Mouse (Mus musculus) ES-Bruce4 (cell line): ENCODE measurements around the gene Acot11. TPM values are rescaled to one million over a fixed set of nuclear protein-coding genes. Genes with fewer than 3 reads are reported as not detected.

ENCODE experiments used
- H3K27ac ChIP-seq: 2 replicates; pipeline ENCODE4 v1.5.1; 2012; ENCODE audit warnings: low read length, inconsistent platforms; ENCODE audit not compliant: insufficient read depth
- H3K27me3 ChIP-seq: 2 replicates; pipeline ENCODE4 v1.6.1; 2012; ENCODE audit warnings: mild to moderate bottlenecking, low read length, inconsistent platforms; ENCODE audit not compliant: control insufficient read depth, poor library complexity, insufficient read depth, severe bottlenecking
- H3K36me3 ChIP-seq: 2 replicates; pipeline ENCODE4 v1.6.1; 2012; ENCODE audit warnings: inconsistent platforms, mild to moderate bottlenecking, low read length, moderate library complexity; ENCODE audit not compliant: control insufficient read depth, poor library complexity, insufficient read depth, severe bottlenecking
- H3K4me1 ChIP-seq: one replicate; pipeline ENCODE4 v1.8.1; 2011; ENCODE audit warnings: low read length; ENCODE audit not compliant: control insufficient read depth, insufficient read depth
- H3K4me3 ChIP-seq: 2 replicates; pipeline ENCODE4 v1.5.1; 2011; ENCODE audit warnings: low read depth, mild to moderate bottlenecking, low read length
- H3K9ac ChIP-seq: 2 replicates; pipeline ENCODE4 v1.6.1; 2012; ENCODE audit warnings: low read depth, mild to moderate bottlenecking, inconsistent platforms; ENCODE audit not compliant: poor library complexity, severe bottlenecking
- H3K9me3 ChIP-seq: replicated peaks from 2 replicates; pipeline ENCODE4 v1.6.1; 2012; ENCODE audit warnings: mild to moderate bottlenecking, low read length, inconsistent platforms; ENCODE audit not compliant: control insufficient read depth, poor library complexity, insufficient read depth, severe bottlenecking
- CTCF ChIP-seq: IDR thresholded peaks from one replicate; pipeline ENCODE4 v1.8.1; 2011; ENCODE audit warnings: low read depth, low read length
- EP300 ChIP-seq: IDR thresholded peaks from 2 replicates; pipeline ENCODE4 v1.6.1; 2011; ENCODE audit warnings: low read depth, low read length; ENCODE audit not compliant: insufficient read depth
- POLR2A ChIP-seq: IDR thresholded peaks from one replicate; pipeline ENCODE4 v1.8.1; 2011; ENCODE audit warnings: low read length; ENCODE audit not compliant: insufficient read depth
- polyA plus RNA-seq: library from polyadenylated mRNA; stranded (reverse); fragments of >200 nt; gene quantifications from 2 replicates; pipeline ENCODE4 v1.2.4, GENCODE M21; 2011; ENCODE audit warnings: low read depth; ENCODE audit not compliant: missing spikeins, insufficient read depth, insufficient read length

Gene Acot11
- polyA plus RNA-seq = 3.8 and 4.7 TPM in 2 replicates

DNA sequence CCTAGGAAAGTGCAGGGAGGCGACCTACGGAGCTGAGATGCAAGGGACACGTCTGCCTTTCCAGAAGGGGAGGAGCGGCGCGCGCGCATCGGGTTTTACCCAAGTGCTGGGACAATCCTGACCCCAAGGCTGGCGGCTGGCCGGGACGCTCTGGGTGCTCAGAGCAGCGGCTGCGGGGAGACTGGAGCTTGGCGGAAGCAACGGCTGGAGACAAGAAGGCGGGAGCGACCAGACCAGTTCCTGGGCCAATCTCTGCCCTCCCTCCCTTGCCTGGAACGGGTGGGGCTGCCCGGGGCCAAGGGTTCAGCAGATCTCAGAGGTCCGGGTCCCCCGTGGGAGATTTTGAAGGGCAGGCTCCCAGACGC is at the start of gene Acot11:
Gene Acot11 (minus strand): TSS at position 89 of the 365 bp plus-strand sequence.
- Histone ChIP-seq H3K9me3 (no peaks in the 10 kb centered on the region), H3K4me1 (no peaks in the 10 kb centered on the region), H3K4me3 (peak within 1 kb of the TSS; percentile 25), H3K27me3 (no peaks in the 10 kb centered on the region), H3K36me3 (no peaks in the 10 kb centered on the region), H3K27ac (no peak within 1 kb of the TSS), H3K9ac (peak within 1 kb of the TSS; percentile 10)
- TF ChIP-seq CTCF = no peak
- no peak for TF ChIP-seq EP300
- no peak for TF ChIP-seq POLR2A

- H3K9me3 ChIP-seq = no peaks in the 10 kb centered on the region
- H3K36me3 ChIP-seq = no peaks in the 10 kb centered on the region
- H3K27me3 ChIP-seq = no peaks in the 10 kb centered on the region
- TF ChIP-seq CTCF = no peak
- TF ChIP-seq EP300 = peak; percentile 65; the same call in 1 of the 2 replicates
- no peak for TF ChIP-seq POLR2A
- peak overlapping the region; percentile 98 for H3K27ac ChIP-seq
- H3K9ac ChIP-seq = peak overlapping the region; percentile 51
- peaks cover 8% of the 10 kb centered on the region for H3K4me1 ChIP-seq
- peak overlapping the region; percentile 33 for H3K4me3 ChIP-seq
Observed at GRCm38 (mm10) chr4:106848290-106849092, 43.7 kb upstream of the Acot11 start.

GRCm38 (mm10) chr4:106847591-106848289 is 42.9 kb upstream of the Acot11 start:
- H3K9me3 ChIP-seq = no peaks in the 10 kb centered on the region
- no peak for TF ChIP-seq CTCF
- TF ChIP-seq EP300 = peak; percentile 79
- TF ChIP-seq POLR2A = no peak
- H3K27me3 ChIP-seq = no peaks in the 10 kb centered on the region
- peaks cover 8% of the 10 kb centered on the region for H3K4me1 ChIP-seq
- peak overlapping the region; percentile 51 for H3K9ac ChIP-seq
- peak overlapping the region; percentile 98 for H3K27ac ChIP-seq
- peak overlapping the region; percentile 37 for H3K4me3 ChIP-seq
- no peaks in the 10 kb centered on the region for H3K36me3 ChIP-seq

- Histone ChIP-seq H3K36me3 (no peaks in the 10 kb centered on the region), H3K27me3 (no peaks in the 10 kb centered on the region), H3K9ac (no peak overlapping the region; the same call in 1 of the 2 replicates), H3K4me3 (no peak overlapping the region), H3K4me1 (peaks cover 5% of the 10 kb centered on the region), H3K9me3 (no peaks in the 10 kb centered on the region), H3K27ac (peak overlapping the region; percentile 46)
- TF ChIP-seq EP300 (no peak), POLR2A (no peak), CTCF (no peak)
Observed at GRCm38 (mm10) chr4:106842561-106842960, 37.8 kb upstream of the Acot11 start.

GRCm38 (mm10) chr4:106841856-106842255 is 37.1 kb upstream of the Acot11 start:
- TF ChIP-seq POLR2A (no peak), CTCF (no peak)
- Histone ChIP-seq H3K9ac (peak overlapping the region; percentile 39), H3K36me3 (no peaks in the 10 kb centered on the region), H3K4me3 (no peak overlapping the region), H3K9me3 (no peaks in the 10 kb centered on the region), H3K4me1 (peaks cover 2% of the 10 kb centered on the region), H3K27me3 (no peaks in the 10 kb centered on the region), H3K27ac (peak overlapping the region; percentile 46)

GRCm38 (mm10) chr4:106841303-106841702 is 36.5 kb upstream of the Acot11 start:
- peaks cover 1% of the 10 kb centered on the region for H3K4me1 ChIP-seq
- H3K36me3 ChIP-seq = no peaks in the 10 kb centered on the region
- peak overlapping the region; percentile 46 for H3K27ac ChIP-seq
- H3K9ac ChIP-seq = peak overlapping the region; percentile 39
- H3K9me3 ChIP-seq = no peaks in the 10 kb centered on the region
- no peaks in the 10 kb centered on the region for H3K27me3 ChIP-seq
- TF ChIP-seq POLR2A = no peak
- TF ChIP-seq CTCF = no peak
- no peak for TF ChIP-seq EP300
- no peak overlapping the region for H3K4me3 ChIP-seq
